ENCODE assay signal across 23 mouse cellular contexts in the genomic region with DNA sequence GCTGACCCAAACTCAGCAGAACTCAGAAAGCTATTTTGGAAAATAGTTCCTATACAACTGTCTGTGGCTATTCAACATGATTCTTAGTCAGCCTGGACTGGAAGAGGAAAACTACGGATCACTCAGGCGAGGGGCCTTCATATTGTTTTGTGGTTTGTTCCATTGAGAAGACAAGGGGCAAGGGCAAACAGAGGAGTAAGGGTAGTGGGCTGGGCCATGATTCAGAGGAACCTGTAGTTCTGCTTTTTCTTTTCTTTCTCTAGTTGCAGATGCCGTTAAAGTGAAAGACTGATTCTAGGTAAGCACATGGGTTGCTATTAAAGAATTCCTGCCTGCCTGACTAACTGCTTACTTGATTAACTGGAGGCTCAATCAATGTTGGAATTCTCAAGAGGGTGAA.
"Had no signal": no experiment of that assay in that cellular context is flagged by ENCODE, and none has a peak within 500 bp of the region (broad histone marks: within the 10 kb centered on the region; RNA-seq: fewer than 3 reads in every experiment).

No protein-coding gene starts in this region.

- H3K36me3 ChIP-seq: limb, embryonic 10.5 days; limb, embryonic 13.5 days; midbrain, embryonic 10.5 days; midbrain, embryonic 13.5 days; neural tube, embryonic 13.5 days; stomach, embryonic 15.5 days had no signal

- ATAC-seq: liver, postnatal 0 days; lung, postnatal 0 days; midbrain, embryonic 13.5 days; midbrain, embryonic 16.5 days had no signal

- H3K9me3 ChIP-seq: limb, embryonic 10.5 days; limb, embryonic 13.5 days; midbrain, embryonic 10.5 days; midbrain, embryonic 13.5 days; neural tube, embryonic 13.5 days; stomach, embryonic 15.5 days had no signal

- H3K4me2 ChIP-seq: limb, embryonic 13.5 days; lung, embryonic 14.5 days; midbrain, embryonic 13.5 days; neural tube, embryonic 13.5 days; stomach, embryonic 15.5 days had no signal

- H3K9ac ChIP-seq: limb, embryonic 13.5 days; liver, embryonic 14.5 days; liver, postnatal 0 days; lung, embryonic 14.5 days; midbrain, embryonic 13.5 days; neural tube, embryonic 13.5 days; stomach, embryonic 15.5 days had no signal

- H3K4me3 ChIP-seq: limb, embryonic 10.5 days; limb, embryonic 13.5 days; megakaryocyte, embryonic 14.5 days; midbrain, embryonic 10.5 days; midbrain, embryonic 13.5 days; myocyte; neural tube, embryonic 13.5 days; stomach, embryonic 15.5 days had no signal

- DNase-seq: kidney, postnatal 14 days; kidney, postnatal 4 days; layer of hippocampus, postnatal 36 days; liver; liver, postnatal 0 days; lung, embryonic 14.5 days; retina, postnatal 1 day; right cerebral cortex, postnatal 25 days; spleen, adult 18-20 months; thymus, adult 18-20 months; thymus, postnatal 14 days; thymus, postnatal 4 days had no signal

- H3K27ac ChIP-seq: limb, embryonic 10.5 days; limb, embryonic 13.5 days; liver, embryonic 14.5 days; midbrain, embryonic 10.5 days; midbrain, embryonic 13.5 days; neural tube, embryonic 13.5 days; stomach, embryonic 15.5 days had no signal

- H3K27me3 ChIP-seq: limb, embryonic 13.5 days; megakaryocyte, embryonic 14.5 days; midbrain, embryonic 13.5 days; neural tube, embryonic 13.5 days; stomach, embryonic 15.5 days had no signal

- H3K4me1 ChIP-seq: limb, embryonic 13.5 days; midbrain, embryonic 13.5 days; neural tube, embryonic 13.5 days; stomach, embryonic 15.5 days had no signal
